Mouse (Mus musculus) embryonic stem cell, embryonic (primary cell): ENCODE measurements at regions not wholly inside any gene's neighbourhood (a gene's known extent, or its start where the extent isn't known, plus 50 kb on each side); places are given as distances from the start of the nearest gene placed in this dataset.

ENCODE experiments used
- CTCF ChIA-PET, 4 experiments: fragments of 300-600 bp in 2 of 4; fragments of 350-600 bp in 2 of 4; sonication (Branson Sonifier 250); formaldehyde crosslinking; loops; one replicate each; lab custom pipeline; 2022; ENCODE audit warnings: inconsistent platforms in 2 of 4; lab: Charles Lee
- POLR2A ChIA-PET, 4 experiments: fragments of 300-600 bp in 2 of 4; fragments of 350-600 bp in 2 of 4; sonication (Branson Sonifier 250); formaldehyde crosslinking; loops; one replicate each; lab custom pipeline; 2022; ENCODE audit warnings: antibody characterized with exemption in 4 of 4, inconsistent platforms in 1 of 4; lab: Charles Lee

- ChIA-PET CTCF (no interaction called here), POLR2A (no interaction called here)
These were observed 91.1 kb upstream of the Pmch start for GRCm38 (mm10) chr10:87999617-88000330.

GRCm38 (mm10) chr10:88008679-88009078, 82.2 kb upstream of the Pmch start:
- ChIA-PET POLR2A (interaction anchor here in 1 of 4 experiments (0.8 kb wide), 1 partner anchor 36 kb away, joined by 3 read pairs; no protein-coding TSS in a partner anchor), CTCF (no interaction called here)

DNA sequence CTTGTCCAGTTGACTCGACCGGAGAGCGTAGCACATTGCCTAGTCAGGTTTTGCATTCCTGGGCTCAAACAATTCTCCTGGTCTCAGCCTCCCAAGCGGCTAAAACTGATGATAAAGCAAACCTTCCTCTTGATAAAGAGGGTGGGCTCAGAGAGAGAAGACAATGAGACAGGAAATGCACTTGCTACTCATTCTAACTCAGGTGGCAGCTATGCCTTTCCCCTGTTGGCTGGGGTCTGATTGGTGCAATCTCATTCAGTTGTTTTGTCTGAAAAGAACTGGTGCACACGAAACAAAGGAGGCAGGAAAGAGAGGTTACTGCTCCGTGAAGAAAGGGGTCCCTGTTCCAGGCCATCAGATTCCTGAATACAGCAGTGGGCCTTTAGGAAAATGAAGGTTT, 80.0 kb upstream of the Pmch start:
- ChIA-PET POLR2A (no interaction called here), CTCF (no interaction called here)

GRCm38 (mm10) chr10:88031978-88032377, 58.9 kb upstream of the Pmch start:
- CTCF ChIA-PET: no interaction called here
- POLR2A ChIA-PET: no interaction called here
